Mouse (Mus musculus) liver, embryonic 14.5 days (tissue): ENCODE measurements around the gene Tnfsf18. TPM values are rescaled to one million over a fixed set of nuclear protein-coding genes. Genes with fewer than 3 reads are reported as not detected.
A peak's percentile ranks its signal among the peaks of the same experiment; 100 is the strongest.

Experiments used
- ATAC-seq: fragments of 200-750 bp; cut with Nextera tagmentation; 2 replicates; pipeline ENCODE4 v1.8.0; 2017; ENCODE audit warnings: moderate number of reproducible peaks, mild to moderate bottlenecking, moderate library complexity; ENCODE audit not compliant: insufficient read depth
- DNase-seq, 3 experiments: peaks; one replicate each; pipeline ENCODE4 v3.0.0-alpha.2; 2012 to 2013; ENCODE audit warnings: low read depth in 3 of 3, low spot score in 3 of 3
- H3K27ac ChIP-seq: fragments of 300-500 bp; sonication (generic); 2 replicates; pipeline ENCODE4 v1.5.1; 2014; ENCODE audit warnings: moderate library complexity, mild to moderate bottlenecking, control low read depth, inconsistent platforms
- H3K27me3 ChIP-seq: fragments of 300-500 bp; sonication (generic); 2 replicates; pipeline ENCODE4 v1.6.1; 2014; ENCODE audit warnings: mild to moderate bottlenecking, low read length, moderate library complexity; ENCODE audit not compliant: control insufficient read depth, insufficient read depth
- H3K36me3 ChIP-seq: fragments of 300-500 bp; sonication (generic); replicated peaks from 2 replicates; pipeline ENCODE4 v1.6.1; 2014; ENCODE audit warnings: low read depth; ENCODE audit not compliant: control insufficient read depth, insufficient read depth
- H3K4me1 ChIP-seq, 2 experiments: fragments of 200-500 bp in 1 of 2; fragments of 300-500 bp in 1 of 2; sonication (generic) in 1 of 2; replicated peaks; 2 replicates each; pipeline ENCODE4 v1.6.1; 2012 to 2014; ENCODE audit warnings: antibody characterized with exemption in 1 of 2, inconsistent platforms in 1 of 2, low read length in 1 of 2; ENCODE audit not compliant: control insufficient read depth in 2 of 2, insufficient read depth in 2 of 2
- H3K4me2 ChIP-seq: fragments of 300-500 bp; sonication (generic); 2 replicates; pipeline ENCODE4 v1.6.1; 2014; ENCODE audit warnings: low read depth, mild to moderate bottlenecking, control low read depth, moderate library complexity
- H3K4me3 ChIP-seq, 2 experiments: fragments of 200-500 bp in 1 of 2; fragments of 300-500 bp in 1 of 2; sonication (generic) in 1 of 2; 2 replicates each; pipeline ENCODE4 v1.5.1; 2012 to 2014; ENCODE audit warnings: low read depth in 2 of 2, low read length in 2 of 2, mild to moderate bottlenecking in 2 of 2, control low read depth in 1 of 2, inconsistent platforms in 1 of 2, moderate library complexity in 1 of 2; ENCODE audit not compliant: insufficient read depth in 1 of 2
- H3K9ac ChIP-seq: fragments of 300-500 bp; sonication (generic); replicated peaks from 2 replicates; pipeline ENCODE4 v1.6.1; 2014; ENCODE audit warnings: mild to moderate bottlenecking, control low read depth, moderate library complexity
- H3K9me3 ChIP-seq: fragments of 300-500 bp; sonication (generic); 2 replicates; pipeline ENCODE4 v1.6.1; 2016; ENCODE audit warnings: low read length, mixed read lengths; ENCODE audit not compliant: control insufficient read depth
- CTCF ChIP-seq: IDR thresholded peaks from 2 replicates; pipeline ENCODE4 v1.5.1; 2016; ENCODE audit warnings: antibody characterized with exemption, low read depth, control low read depth
- EP300 ChIP-seq: IDR thresholded peaks from 2 replicates; pipeline ENCODE4 v1.6.1; 2016; ENCODE audit warnings: antibody characterized with exemption, low read depth
- WGBS: fragments of 180-500 bp; shearing (Covaris S2); extraction: QIAGEN DNeasy Blood & Tissue Kit; methylation state at CpG from one replicate; pipeline ENCODE4 v1.1.7; 2014; ENCODE audit not compliant: insufficient replicate concordance; 5-methylcytosine and 5-hydroxymethylcytosine counted together
- polyA plus RNA-seq, 2 experiments: library from polyadenylated mRNA; depleted of rRNA in 1 of 2; stranded (reverse) in 1 of 2; unstranded in 1 of 2; fragments of >200 nt; fragmentation: Nextera tagmentation in 1 of 2; extraction: Ambion mirVana in 1 of 2; gene quantifications; 2 replicates each; pipeline versions ENCODE4 v1.2.1 to v1.2.3; 2012 to 2014

The Tnfsf18 gene
- polyA plus RNA-seq, 2 experiments = not detected

- H3K27ac ChIP-seq = no peak overlapping the region
- no peak for TF ChIP-seq CTCF
- TF ChIP-seq EP300 = no peak
- DNase-seq (no peak), ATAC-seq (no peak)
- H3K4me1 ChIP-seq = no peaks in the 10 kb centered on the region
- no peaks in the 10 kb centered on the region for H3K27me3 ChIP-seq
- 49% methylated on average over 3 of the region's 3 CpGs for WGBS
- no peak overlapping the region for H3K4me3 ChIP-seq
- H3K9ac ChIP-seq = no peak overlapping the region
- H3K9me3 ChIP-seq = no peaks in the 10 kb centered on the region
- H3K36me3 ChIP-seq = no peaks in the 10 kb centered on the region
- no peak overlapping the region for H3K4me2 ChIP-seq
Observed at GRCm38 (mm10) chr1:161477221-161477620, 17.2 kb upstream of the Tnfsf18 start.

- Histone ChIP-seq H3K27me3 (no peaks in the 10 kb centered on the region), H3K4me2 (no peak overlapping the region), H3K27ac (no peak overlapping the region), H3K9me3 (no peaks in the 10 kb centered on the region), H3K4me1 (no peaks in the 10 kb centered on the region), H3K4me3 (no peak overlapping the region), H3K36me3 (no peaks in the 10 kb centered on the region), H3K9ac (no peak overlapping the region)
- no peak for TF ChIP-seq EP300
- no peak for TF ChIP-seq CTCF
- 64% methylated on average over 1 of the region's 1 CpGs for WGBS
- ATAC-seq (no peak), DNase-seq (no peak)
Observed at GRCm38 (mm10) chr1:161479854-161480253, 14.6 kb upstream of the Tnfsf18 start.

GRCm38 (mm10) chr1:161482211-161482610 is 12.2 kb upstream of the Tnfsf18 start:
- no peak overlapping the region for H3K9ac ChIP-seq
- H3K9me3 ChIP-seq = no peaks in the 10 kb centered on the region
- no peaks in the 10 kb centered on the region for H3K36me3 ChIP-seq
- no peak overlapping the region for H3K4me2 ChIP-seq
- H3K27ac ChIP-seq = no peak overlapping the region
- 44% methylated on average over 3 of the region's 3 CpGs for WGBS
- no peaks in the 10 kb centered on the region for H3K27me3 ChIP-seq
- TF ChIP-seq EP300 (no peak), CTCF (no peak)
- DNase-seq = peak in 1 of 3 experiments; percentile 10
- H3K4me1 ChIP-seq = no peaks in the 10 kb centered on the region
- H3K4me3 ChIP-seq = no peak overlapping the region
- no peak for ATAC-seq

- TF ChIP-seq EP300 (no peak), CTCF (no peak)
- Histone ChIP-seq H3K4me3 (no peak overlapping the region), H3K9ac (no peak overlapping the region), H3K4me1 (no peaks in the 10 kb centered on the region), H3K4me2 (no peak overlapping the region), H3K36me3 (no peaks in the 10 kb centered on the region), H3K27ac (no peak overlapping the region), H3K9me3 (no peaks in the 10 kb centered on the region), H3K27me3 (no peaks in the 10 kb centered on the region)
- DNase-seq (no peak), ATAC-seq (no peak)
- 62% methylated on average over 5 of the region's 5 CpGs for WGBS
Observed at GRCm38 (mm10) chr1:161487069-161487468, 7.4 kb upstream of the Tnfsf18 start.

- no peak overlapping the region for H3K4me2 ChIP-seq
- no peak overlapping the region for H3K4me3 ChIP-seq
- H3K27me3 ChIP-seq = no peaks in the 10 kb centered on the region
- no peak overlapping the region for H3K9ac ChIP-seq
- H3K27ac ChIP-seq = no peak overlapping the region
- ATAC-seq = no peak
- no peaks in the 10 kb centered on the region for H3K36me3 ChIP-seq
- DNase-seq = no peak
- H3K4me1 ChIP-seq = no peaks in the 10 kb centered on the region
- no peak for TF ChIP-seq EP300
- TF ChIP-seq CTCF = no peak
- H3K9me3 ChIP-seq = no peaks in the 10 kb centered on the region
- 61% methylated on average over 7 of the region's 7 CpGs for WGBS
Observed at GRCm38 (mm10) chr1:161491766-161492165, 2.7 kb upstream of the Tnfsf18 start.
